Mouse (Mus musculus) ES-Bruce4 (cell line): ENCODE measurements at regions not wholly inside any gene's neighbourhood (a gene's known extent, or its start where the extent isn't known, plus 50 kb on each side); places are given as distances from the start of the nearest gene placed in this dataset.

Source experiments
- H3K27ac ChIP-seq: 2 replicates; pipeline ENCODE4 v1.5.1; 2012; ENCODE audit warnings: low read length, inconsistent platforms; ENCODE audit not compliant: insufficient read depth
- H3K27me3 ChIP-seq: 2 replicates; pipeline ENCODE4 v1.6.1; 2012; ENCODE audit warnings: mild to moderate bottlenecking, low read length, inconsistent platforms; ENCODE audit not compliant: control insufficient read depth, poor library complexity, insufficient read depth, severe bottlenecking
- H3K36me3 ChIP-seq: 2 replicates; pipeline ENCODE4 v1.6.1; 2012; ENCODE audit warnings: inconsistent platforms, mild to moderate bottlenecking, low read length, moderate library complexity; ENCODE audit not compliant: control insufficient read depth, poor library complexity, insufficient read depth, severe bottlenecking
- H3K4me1 ChIP-seq: one replicate; pipeline ENCODE4 v1.8.1; 2011; ENCODE audit warnings: low read length; ENCODE audit not compliant: control insufficient read depth, insufficient read depth
- H3K4me3 ChIP-seq: 2 replicates; pipeline ENCODE4 v1.5.1; 2011; ENCODE audit warnings: low read depth, mild to moderate bottlenecking, low read length
- H3K9ac ChIP-seq: 2 replicates; pipeline ENCODE4 v1.6.1; 2012; ENCODE audit warnings: low read depth, mild to moderate bottlenecking, inconsistent platforms; ENCODE audit not compliant: poor library complexity, severe bottlenecking
- H3K9me3 ChIP-seq: replicated peaks from 2 replicates; pipeline ENCODE4 v1.6.1; 2012; ENCODE audit warnings: mild to moderate bottlenecking, low read length, inconsistent platforms; ENCODE audit not compliant: control insufficient read depth, poor library complexity, insufficient read depth, severe bottlenecking
- CTCF ChIP-seq: IDR thresholded peaks from one replicate; pipeline ENCODE4 v1.8.1; 2011; ENCODE audit warnings: low read depth, low read length
- EP300 ChIP-seq: IDR thresholded peaks from 2 replicates; pipeline ENCODE4 v1.6.1; 2011; ENCODE audit warnings: low read depth, low read length; ENCODE audit not compliant: insufficient read depth
- POLR2A ChIP-seq: IDR thresholded peaks from one replicate; pipeline ENCODE4 v1.8.1; 2011; ENCODE audit warnings: low read length; ENCODE audit not compliant: insufficient read depth

DNA sequence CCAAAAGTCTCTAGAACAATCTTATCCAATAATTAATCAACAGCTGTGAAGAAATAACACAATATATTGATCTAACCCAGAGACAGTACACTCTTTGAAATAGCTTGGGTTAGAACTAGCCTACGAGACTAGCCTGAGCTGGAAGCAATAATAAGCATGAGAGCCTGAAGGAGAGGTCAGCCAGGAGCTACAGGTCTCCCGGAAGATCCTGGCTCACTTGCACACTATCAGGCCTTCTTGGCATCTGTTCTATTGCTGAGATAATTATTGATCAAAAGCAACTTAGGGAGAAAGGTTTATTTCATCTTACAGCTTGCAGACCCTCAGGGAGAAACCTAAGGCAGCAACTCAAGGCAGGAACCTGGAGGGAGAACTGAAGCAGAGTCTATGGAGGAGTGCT lies 64.0 kb upstream of the Hes1 start:
- Histone ChIP-seq H3K36me3 (no peaks in the 10 kb centered on the region), H3K4me3 (no peak overlapping the region), H3K9ac (no peak overlapping the region), H3K27ac (no peak overlapping the region), H3K27me3 (no peaks in the 10 kb centered on the region), H3K4me1 (no peaks in the 10 kb centered on the region), H3K9me3 (no peaks in the 10 kb centered on the region)
- TF ChIP-seq EP300 = no peak
- no peak for TF ChIP-seq POLR2A
- TF ChIP-seq CTCF = no peak

DNA sequence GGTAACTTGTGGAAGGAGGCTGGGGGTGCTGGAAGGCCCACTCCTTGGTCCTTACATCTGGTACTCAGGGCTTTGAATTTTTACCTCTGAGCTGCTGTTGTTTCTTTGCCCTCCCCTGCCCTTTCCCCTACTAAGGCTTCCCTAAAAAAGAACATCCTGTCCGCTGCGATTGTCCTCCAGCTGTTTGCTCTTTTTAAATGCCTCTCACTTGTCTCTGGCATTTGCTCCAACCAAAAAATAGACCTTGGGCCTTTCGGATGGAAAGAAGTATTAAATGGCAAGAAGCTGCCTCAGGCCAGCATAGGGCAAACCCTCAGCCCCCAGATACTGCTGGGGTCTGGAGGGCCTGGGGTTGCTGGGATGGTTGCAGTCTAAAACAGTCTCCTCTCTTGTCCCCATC lies 59.1 kb upstream of the Hes1 start:
- Histone ChIP-seq H3K36me3 (no peaks in the 10 kb centered on the region), H3K4me3 (no peak overlapping the region), H3K9ac (no peak overlapping the region), H3K27me3 (no peaks in the 10 kb centered on the region), H3K4me1 (peaks cover 4% of the 10 kb centered on the region), H3K27ac (no peak overlapping the region), H3K9me3 (no peaks in the 10 kb centered on the region)
- TF ChIP-seq CTCF (no peak), POLR2A (no peak), EP300 (no peak)

DNA sequence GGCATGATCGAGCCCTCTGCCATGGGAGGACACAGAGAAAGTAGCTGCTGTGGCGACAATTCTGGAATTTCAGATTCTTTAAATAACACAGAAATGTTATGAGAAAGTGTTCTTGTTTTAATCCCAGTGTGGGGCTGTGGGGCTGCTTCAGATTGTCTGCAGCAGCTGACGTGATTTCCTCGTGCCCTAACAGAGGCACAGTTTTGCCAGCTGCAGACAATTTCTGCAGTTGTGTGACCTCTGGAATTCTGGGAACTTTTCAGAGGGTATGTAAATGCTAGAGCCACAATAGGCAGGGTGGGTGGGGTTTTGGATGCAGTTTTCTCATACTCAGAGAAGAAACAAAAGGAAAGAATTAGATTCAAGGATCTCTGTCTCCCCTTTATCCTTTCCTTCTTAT lies 57.4 kb upstream of the Hes1 start:
- H3K9me3 ChIP-seq = no peaks in the 10 kb centered on the region
- H3K36me3 ChIP-seq = no peaks in the 10 kb centered on the region
- no peak for TF ChIP-seq CTCF
- no peak for TF ChIP-seq EP300
- no peak for TF ChIP-seq POLR2A
- H3K27me3 ChIP-seq = no peaks in the 10 kb centered on the region
- H3K9ac ChIP-seq = no peak overlapping the region
- peaks cover 6% of the 10 kb centered on the region for H3K4me1 ChIP-seq
- no peak overlapping the region for H3K4me3 ChIP-seq
- H3K27ac ChIP-seq = no peak overlapping the region

DNA sequence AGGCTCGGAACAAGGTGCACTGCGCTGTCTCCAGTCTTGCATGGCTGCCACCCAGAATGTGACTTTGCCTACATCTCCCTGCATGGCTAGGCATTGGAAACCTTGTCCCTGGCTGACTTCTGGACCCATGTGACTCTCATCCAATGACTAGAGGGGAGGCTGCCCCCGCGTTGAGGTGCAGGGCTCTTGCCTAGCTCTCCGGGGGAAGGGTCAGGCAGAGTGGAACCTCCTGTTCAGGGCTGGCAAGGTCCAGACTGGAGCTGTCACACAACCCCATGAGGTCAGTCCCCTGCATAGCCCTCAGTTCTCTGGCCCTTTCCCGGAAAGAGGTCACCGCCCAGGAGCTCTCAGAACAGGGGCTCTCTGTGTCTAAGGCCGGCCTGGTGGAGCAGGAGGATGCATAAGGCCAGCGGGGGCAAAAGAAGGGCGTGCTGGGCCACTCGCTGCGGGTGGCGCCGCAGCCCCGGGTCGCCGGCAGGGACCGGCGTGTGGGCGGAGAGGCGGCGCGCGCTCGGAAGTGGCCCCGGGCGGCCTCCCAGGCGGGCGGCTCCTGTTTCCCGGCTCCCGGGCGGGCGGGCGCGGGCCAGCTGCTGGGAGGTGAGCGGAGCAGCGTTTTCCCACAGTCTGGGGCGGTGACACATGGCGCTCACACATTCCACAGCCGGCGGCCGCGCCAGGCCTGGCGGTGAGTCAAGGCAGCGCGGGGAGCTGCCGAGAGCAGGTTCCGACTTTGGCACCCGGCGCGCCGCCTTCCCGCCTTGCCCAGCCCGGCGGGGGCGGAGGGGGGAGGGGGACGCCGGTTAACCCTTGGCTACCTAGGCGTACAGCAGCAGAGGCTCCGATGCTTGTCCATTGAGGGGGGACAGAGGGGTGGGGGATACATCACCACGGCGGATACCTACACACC lies 55.5 kb upstream of the Hes1 start:
- Histone ChIP-seq H3K27ac (no peak overlapping the region), H3K9ac (peak overlapping the region; percentile 33), H3K4me3 (peak overlapping the region; percentile 36), H3K9me3 (no peaks in the 10 kb centered on the region), H3K36me3 (no peaks in the 10 kb centered on the region), H3K27me3 (no peaks in the 10 kb centered on the region), H3K4me1 (peaks cover 6% of the 10 kb centered on the region)
- TF ChIP-seq CTCF (no peak), POLR2A (no peak), EP300 (no peak)

DNA sequence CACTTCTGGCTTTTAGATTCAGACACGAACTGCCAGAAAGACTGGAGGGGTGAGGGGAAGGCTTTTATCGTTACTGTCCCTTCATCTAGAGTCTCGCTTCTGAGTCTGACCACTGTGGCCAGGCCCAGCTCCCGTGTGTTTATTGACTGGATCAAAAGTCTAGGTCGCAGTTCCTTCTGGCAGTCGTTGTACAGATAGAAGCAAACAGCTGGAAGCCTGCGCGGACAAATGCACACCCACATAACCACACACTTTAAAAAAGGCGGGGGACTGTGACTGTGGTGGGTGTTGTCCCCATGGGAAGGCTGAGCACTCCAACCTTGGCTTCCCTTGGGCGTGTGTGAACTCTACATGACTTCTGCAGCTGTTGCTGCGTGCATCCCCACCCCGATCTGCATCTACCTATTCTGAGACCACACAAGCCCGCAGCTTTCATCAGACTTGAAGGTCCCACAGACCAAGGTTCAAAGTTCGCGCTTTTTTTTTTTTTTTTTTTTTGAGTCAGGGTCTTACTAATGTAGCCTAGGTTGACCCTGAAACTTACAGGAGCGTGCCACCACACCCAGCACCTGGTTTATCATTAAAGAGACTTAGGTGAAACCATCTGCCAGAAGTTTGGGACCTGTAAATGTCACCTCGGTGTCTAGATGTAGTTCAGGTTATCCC lies 54.5 kb upstream of the Hes1 start:
- peak overlapping the region; percentile 10; the same call in 1 of the 2 replicates for H3K27ac ChIP-seq
- peaks cover 6% of the 10 kb centered on the region for H3K4me1 ChIP-seq
- peak overlapping the region; percentile 33 for H3K9ac ChIP-seq
- H3K36me3 ChIP-seq = no peaks in the 10 kb centered on the region
- no peaks in the 10 kb centered on the region for H3K27me3 ChIP-seq
- H3K4me3 ChIP-seq = peak overlapping the region; percentile 29
- TF ChIP-seq POLR2A = no peak
- no peak for TF ChIP-seq CTCF
- TF ChIP-seq EP300 = peak; percentile 66
- H3K9me3 ChIP-seq = no peaks in the 10 kb centered on the region

DNA sequence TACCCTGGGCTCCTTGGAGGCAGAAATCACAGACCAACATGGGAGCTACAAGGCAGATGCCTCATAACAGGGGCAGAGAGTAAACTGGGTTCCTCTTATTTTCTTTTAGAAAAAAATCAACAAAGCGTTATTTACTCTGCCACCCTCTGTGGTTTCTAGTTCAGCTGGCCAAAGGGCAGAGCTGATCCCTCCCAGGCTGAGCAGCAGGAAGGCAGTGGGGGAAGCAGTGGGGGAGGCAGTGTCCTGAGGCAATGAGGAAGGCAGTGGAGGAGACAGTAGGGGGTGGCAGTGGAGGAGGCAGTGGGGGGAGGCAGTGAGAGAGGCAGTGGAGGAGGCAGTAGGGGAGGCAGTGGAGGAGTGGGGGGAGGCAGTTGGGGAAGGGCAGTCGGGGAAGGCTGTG lies 51.1 kb upstream of the Hes1 start:
- TF ChIP-seq CTCF (no peak), POLR2A (no peak), EP300 (no peak)
- H3K27me3 ChIP-seq = no peaks in the 10 kb centered on the region
- H3K9me3 ChIP-seq = no peaks in the 10 kb centered on the region
- H3K4me3 ChIP-seq = no peak overlapping the region
- H3K27ac ChIP-seq = no peak overlapping the region
- peaks cover 4% of the 10 kb centered on the region for H3K4me1 ChIP-seq
- no peaks in the 10 kb centered on the region for H3K36me3 ChIP-seq
- no peak overlapping the region for H3K9ac ChIP-seq
